Mouse (Mus musculus) left cerebral cortex, adult 18-20 months (tissue): ENCODE results near the gene Zfp827. TPM values are rescaled to one million over a fixed set of nuclear protein-coding genes. Genes with fewer than 3 reads are reported as not detected.

Experiments used
- DNase-seq, 2 experiments: peaks; one replicate each; pipeline ENCODE4 v3.0.0; 2021 to 2022; ENCODE audit warnings: low spot score in 2 of 2, mixed read lengths in 1 of 2
- total RNA-seq, 2 experiments: library from RNA; stranded (reverse); gene quantifications; 2 replicates each; pipeline ENCODE4 v1.2.3; 2021

Gene Zfp827
- total RNA-seq, 2 experiments from 2014 or later, result 37.9 to 44.0 TPM

DNA sequence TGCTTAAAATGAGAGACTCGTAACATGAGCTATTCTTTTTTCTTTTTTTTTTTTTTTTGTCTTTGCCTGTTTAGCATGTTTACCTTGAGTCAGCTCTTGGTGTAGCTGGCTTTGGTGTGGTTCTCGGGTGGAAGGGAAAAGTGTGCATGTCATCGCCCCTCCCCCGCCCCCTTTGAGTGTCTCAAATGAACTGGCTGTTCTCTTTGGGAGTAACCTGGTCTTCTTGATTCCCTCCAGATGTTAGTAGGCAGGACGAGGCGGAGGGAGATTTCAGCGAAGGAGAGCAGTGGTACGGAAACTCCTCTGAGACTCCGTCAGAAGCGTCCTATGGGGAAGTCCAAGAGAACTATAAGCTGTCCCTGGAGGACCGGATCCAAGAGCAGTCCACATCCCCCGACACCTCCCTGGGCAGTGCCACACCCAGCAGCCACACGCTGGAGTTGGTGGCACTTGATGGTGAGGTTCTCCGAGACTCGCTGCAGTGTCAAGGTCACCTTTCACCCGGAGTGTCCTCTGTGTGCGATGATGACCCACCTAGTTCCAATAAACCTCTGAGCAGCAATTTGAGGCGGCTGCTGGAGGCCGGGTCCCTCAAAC is 31.9 kb downstream of the Zfp827 start:
- no peak for DNase-seq

DNA sequence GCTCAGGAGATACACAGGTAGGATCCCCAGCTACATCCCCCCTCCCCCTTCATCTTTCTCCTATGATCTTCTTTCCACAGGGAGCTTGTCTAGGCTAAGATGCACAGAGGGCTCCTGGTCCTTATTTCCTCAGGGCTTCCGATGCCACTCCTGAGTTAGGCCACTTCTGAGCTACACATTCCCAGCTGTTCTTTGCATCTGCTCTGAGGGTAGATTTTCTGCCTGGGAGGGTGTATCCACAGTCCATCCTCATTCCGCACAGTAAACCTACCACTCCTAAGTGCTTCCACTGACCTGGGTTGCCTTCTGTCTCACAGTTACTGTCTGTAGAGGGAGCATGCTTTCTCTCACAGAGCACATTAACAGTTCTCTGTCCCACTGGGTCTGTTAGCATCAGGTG is 37.7 kb downstream of the Zfp827 start:
- DNase-seq, result no peak

DNA sequence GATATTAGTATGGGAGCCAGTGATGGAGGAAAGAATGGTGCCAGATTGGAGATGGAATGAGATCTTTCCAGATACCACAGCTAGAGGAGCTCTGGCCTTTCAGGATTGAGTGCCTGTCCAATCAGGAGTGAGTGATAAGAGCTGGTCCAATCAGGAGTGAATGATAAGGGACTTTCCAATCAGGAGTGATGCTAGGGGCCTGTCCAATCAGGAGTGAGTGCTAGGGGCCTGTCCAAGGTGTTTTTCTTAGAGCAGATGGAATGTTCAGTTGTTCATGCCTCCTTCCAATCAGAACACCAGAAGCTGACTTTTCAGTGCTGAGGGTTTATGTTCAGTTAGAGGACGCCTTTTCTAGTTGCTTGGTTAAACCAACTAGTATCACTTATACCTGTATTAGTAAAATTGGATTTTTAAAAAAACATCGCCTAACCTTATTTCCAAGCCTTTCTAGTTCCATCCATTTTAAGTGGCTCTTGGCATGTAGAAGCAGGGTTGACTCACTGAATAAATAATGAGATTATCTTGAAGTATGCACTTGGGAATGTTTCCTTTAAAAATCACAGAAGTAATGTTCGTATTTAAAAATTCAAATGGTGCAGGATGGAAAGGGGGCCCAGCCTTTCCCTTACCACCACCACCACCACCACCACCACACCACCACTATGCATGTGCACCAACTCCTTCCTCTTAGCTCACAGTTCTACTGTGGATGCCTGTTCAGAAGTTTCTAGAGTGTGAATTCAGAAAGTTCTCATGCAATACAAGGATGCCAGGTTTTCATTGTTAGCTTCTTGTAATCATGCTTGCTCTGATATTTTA is 39.8 kb downstream of the Zfp827 start:
- DNase-seq, result no peak

DNA sequence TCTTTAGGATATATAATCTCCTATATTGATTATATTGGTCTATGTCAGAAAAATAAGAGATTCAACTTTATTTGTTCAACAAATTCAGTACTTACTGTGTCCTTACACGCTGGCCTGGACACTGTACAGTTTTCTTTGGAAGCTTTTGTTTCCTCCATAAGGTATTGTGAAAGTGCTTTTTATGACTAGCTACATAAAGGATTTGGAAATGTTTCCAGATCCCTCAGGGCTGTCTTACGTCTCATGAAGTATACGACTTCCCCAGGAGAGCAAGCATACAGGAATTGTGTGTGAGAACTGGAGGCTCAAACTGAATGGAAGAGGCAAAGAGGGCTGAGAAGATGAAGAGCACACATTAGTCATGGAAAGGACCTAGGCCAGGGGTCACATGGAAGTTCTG is 45.1 kb downstream of the Zfp827 start:
- DNase-seq, result no peak

DNA sequence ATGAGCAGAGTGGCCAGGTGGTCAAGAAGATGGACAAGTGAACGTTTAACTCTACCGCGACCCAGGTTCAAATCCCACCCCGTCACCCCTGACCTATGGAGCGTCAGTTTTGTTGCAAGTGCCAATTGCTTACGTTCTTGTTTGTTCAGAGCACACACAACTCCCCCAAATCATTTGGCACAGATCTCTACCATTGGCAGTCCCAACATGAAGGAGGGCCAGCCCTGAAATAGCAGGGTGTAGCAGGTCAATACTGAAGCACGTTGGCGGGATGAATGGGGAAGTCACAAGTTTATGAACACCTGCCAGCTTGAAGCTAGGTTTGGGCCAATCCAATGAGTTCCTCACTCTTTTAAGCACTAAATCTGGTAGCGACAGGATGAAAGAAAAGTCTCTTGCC is 46.7 kb downstream of the Zfp827 start:
- no peak for DNase-seq

DNA sequence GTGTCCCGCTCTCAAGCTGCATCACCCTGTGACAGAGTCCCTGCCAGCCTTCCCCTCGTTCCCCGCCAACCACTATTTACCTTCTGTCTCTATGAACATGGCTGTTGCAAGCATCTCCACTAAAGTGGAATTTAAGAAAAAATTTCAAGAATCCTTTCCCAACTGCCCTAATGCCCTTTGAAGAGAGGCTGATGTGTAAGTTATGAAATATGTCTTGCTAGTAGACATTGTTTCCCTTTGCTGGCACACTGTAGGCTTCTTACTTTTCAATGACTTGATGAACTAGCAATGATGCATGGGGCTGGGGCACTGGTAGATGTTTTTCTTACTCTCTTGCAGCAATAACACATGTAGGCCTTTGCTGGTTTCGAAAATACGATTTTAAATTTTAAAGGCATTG is 49.0 kb downstream of the Zfp827 start:
- no peak for DNase-seq

DNA sequence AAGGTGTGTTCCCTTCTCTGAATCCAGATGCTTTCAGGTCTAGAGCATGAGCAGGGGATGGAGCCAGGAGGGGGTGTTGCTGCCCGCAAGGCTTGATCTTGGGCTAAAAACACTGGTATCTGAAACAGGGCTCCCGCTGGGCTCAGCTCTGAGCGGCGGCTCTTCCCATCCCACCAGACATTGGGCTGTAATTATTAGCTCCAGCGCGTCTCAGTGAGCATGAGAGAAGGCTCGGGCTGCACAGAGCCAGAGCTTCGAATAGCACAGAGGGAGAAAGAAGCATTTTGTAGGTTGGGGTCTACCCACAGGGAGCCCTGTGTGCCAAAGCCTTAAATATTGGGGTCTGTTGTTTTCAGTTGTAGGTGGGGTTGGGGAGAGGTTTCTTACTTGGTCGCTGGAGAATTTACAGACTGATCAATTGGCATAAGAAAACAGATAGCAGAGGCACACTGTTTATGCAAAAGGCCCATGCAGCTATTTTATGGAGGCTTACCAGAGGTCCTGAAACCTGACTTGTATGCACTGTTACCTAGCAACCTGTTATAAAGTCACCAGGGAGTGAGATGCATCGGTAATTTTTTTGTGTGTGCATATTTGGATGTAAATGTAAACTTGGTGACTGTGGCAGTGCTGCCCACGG is 50.4 kb downstream of the Zfp827 start:
- DNase-seq, result no peak

DNA sequence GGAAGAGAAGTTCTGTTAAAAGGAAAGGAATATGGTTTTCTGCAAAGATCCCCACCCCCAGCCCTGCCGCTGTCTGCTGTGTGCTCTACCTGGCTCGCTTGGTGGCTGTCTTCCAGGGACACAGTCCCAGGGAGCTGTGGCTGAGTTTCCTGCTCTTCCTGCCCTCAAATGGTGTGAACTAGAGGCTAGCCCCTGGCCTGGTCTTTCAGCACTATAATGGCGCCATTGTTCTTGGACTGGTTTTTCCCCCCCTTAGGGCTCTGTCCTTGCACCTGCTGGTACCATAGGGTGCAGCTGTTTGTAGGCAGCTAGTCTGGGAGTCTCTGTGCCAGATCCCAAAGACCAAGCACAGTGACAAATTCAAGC is 50.9 kb downstream of the Zfp827 start:
- DNase-seq, result peak in 1 of 2 experiments; percentile 12

DNA sequence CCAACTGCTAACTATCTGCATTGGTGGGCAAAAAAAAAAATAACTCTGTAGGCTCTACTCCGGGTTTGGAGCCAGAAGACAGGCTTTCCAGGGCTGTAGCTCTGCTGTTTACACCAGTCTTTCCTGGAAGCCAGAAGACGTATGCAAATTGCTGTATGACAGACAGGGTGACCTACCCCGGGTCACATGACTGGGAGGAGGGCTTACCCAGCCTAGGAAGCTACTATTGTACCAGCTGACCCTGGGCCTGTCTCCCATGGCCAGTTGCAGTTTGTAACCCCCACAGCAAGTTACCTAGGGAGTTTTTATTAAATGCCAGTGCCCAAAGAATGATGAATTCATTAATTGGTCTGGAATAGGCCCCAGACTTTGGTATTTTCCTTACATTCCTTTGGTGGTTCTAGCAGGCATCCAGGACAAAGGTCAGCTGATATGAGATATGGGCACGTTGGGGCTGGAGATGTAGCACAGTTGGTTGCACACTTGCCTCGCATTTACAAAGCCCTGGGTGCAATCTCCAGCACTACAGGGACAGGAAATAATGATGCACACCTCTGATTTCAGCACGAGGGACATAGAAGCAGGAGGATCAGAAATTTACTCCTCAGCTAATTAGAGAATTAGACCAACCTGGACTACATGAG is 52.0 kb downstream of the Zfp827 start:
- DNase-seq, result no peak

DNA sequence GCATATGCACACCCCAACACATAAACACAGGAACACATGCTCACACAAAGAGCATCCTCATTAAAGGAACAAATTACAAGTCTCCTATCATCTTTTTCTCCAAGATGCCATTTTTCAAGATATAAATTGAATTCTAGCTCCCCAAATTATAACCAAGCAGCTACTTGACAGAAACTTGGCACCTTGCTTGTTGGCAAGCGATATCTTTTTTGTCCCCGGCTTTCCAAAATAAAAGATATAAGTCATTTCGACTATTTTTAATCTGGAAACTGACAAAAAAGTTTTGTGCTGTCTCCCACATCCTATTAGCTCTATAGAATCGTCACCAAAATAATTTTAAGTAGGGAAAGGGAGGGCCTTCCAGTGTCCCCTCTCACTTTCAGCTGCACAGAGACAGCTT is 53.1 kb downstream of the Zfp827 start:
- DNase-seq, result no peak

DNA sequence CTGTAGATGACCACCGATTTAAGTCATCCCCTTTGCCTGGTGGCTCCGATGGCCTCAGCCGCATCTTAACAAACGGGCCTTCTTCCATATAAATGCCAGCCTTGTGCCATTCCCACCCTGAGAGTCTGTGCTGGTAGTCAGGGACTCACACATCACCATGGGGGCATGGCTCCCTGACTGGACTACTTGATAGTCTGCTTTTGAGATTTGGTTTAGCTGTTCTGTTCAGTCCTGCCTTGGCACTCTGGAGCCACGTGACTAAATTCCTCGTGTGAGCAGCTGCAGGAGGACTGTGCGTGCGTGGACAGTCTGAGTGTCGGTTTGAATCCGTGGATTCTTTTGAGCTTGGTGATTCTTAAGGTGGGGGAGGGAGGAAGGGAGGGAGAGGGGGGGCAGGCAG is 53.7 kb downstream of the Zfp827 start:
- DNase-seq, result no peak

DNA sequence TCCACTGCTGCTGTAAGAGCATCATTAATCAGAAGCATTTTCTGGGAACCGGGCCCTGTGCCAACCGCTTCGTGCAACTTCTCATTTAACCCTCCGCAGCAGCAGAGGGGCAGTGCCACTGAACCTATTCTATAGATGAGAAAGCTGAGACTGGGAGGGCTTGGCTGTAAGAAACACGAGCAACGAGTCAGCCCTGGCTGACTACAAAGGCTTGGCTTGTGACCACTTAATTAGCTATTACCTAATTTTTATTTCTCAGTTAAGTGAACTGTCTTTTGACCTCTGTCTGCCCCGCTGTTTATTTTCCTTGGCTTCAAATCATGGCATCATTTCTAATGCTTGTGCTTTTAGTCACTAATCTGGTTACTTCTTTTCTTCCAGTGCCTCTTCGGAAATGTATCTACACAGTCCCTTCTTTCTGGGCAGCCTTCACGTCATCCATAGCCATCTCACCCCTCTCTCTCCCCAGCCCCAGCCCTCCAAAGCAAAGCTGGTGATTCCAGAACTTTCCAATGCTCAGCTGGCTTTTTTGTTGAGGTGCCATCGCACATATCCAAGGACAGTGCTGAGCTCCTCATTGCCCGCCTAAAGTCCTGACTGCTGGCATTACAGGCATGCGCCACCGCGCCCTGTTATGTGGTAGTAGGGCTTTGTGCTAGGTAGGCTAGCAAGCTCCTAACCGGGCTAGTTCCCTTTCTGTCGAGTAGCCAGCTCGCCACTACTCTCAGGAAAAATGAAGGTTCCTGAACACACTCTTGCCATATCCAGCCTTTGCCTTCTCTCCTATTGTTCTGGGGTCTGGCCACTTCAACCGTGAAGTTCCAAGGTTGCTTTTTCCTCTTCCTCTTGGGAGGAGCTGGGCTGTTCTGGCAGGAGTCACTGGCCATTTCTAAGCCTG is 55.5 kb downstream of the Zfp827 start:
- DNase-seq, result no peak

DNA sequence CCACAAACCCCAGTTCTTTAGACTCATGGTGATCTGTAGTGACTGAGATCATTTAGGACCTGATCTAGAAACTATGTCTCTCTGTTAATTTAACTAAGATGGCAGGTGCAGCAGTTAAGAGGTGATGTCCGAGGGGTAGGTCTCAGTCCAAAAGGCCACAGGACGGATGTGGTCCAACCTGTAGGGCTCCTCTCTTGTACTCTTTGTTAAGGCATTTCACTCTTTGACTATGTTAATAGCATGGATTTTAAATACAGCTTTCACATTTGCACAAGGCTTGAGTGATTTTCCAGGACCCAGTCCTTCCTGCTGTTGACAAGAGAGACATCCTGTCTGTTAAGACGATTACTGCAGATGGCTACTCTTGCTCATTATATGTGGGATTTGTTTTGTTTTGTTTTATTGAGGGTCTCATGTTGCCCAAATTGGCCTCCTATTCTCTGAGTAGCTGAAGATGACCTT is 56.2 kb downstream of the Zfp827 start:
- DNase-seq, result no peak

DNA sequence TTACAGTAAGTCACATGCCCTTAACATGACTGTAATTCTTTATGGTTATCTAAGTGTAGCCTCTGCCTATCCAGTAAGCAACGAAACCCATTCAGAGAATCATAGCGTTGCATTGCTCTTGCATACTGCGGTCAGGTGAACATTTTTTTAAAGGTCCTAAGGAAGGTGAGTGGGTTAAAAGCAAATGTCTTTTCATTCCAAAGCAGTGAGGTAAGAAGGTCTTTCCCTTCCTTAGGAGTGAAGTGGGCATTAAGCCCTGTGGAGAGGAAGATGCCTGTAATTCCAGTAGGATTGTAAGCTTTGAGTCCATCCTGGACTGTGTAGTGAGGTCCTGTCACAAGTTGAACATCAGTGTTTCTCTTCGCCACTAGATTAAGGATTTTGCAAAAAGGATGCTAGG is 66.2 kb downstream of the Zfp827 start:
- DNase-seq, result no peak

DNA sequence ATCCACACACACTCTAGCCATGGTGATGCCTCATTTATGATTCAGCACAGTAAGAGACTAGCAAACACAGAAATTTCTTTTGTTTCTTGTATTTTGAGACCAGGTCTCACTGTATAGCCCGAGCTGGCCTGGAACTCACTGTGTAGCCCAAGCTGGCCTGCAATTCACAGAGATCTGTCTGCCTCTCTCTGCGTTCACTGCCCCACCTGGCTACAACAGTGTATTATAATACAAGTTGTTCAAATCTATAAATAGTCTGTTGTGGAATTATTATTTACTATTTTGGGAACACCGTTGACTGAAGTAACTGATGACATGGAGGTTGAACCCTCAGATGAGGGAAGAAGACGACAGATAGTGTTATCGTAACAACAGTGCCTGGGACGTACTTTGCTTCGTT is 66.9 kb downstream of the Zfp827 start:
- DNase-seq, result no peak

DNA sequence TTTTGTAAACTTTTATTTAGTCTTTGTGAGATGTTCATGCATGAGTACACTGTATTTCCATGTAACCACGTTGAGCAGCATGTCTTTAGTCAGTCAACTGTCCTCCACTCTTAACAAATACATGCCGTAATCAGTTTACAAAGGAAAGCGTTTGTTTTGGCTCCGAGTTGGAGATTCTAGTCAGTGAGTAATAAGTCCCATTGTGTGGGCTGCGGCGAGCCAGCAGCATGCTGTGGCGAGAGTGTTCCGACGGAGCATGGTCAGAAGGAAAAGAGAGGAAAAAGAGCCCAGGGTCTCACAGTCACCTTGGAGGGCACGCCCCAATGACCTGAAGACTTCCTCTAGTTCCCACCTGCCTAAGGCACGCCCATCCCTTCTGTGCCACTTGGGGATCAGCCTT is 68.7 kb downstream of the Zfp827 start:
- no peak for DNase-seq

DNA sequence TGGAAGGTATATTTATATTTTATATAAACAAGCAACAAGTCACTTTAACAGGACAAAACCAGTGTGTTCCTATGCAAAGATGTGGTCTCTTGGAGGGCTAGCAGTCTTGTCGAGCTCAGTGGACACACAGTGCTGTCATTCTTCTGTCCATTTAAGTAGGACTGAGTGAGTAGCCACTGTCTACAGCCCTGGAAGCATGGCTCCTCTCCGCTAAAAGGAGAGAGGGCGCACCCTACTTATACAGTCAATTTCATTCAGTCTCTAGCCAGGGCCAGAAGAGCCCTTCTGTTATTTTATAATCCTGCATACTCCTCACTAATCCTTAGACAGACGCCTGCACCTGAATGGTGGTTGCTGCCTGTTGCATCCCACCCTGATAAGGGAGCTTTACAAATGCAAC is 74.5 kb downstream of the Zfp827 start:
- DNase-seq, result no peak

DNA sequence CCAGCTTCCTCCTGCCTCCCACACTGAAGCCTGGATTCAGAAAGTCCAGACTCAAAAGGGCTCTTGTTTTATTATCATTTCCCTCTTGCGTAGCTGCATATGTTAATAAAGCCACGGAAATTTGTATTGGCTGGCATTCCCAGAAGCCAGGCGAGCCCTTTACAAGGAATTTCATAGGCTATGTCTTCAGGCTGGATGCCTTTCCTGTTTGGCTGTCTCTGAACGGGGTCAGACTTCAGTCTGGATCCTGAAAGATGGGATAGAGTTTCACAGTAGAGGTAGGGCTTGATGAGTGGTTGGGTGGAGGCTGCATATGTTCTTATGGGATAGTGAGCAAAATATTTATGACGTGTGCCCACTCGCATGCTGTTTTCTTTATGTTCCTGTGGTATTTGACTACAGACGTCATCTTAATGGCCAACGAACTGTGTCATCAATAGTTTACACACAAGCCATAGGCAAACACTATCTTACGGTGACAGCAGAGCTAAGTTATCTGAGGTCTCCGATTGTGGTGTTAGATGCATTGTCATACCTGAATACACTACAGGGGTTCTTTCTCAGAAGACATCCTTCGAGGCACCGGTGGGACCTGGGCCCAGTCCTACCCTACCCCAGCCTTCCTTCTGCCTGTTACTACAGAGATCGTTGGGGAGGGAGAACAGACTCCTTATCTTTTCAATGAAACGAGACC is 75.1 kb downstream of the Zfp827 start:
- DNase-seq, result no peak

DNA sequence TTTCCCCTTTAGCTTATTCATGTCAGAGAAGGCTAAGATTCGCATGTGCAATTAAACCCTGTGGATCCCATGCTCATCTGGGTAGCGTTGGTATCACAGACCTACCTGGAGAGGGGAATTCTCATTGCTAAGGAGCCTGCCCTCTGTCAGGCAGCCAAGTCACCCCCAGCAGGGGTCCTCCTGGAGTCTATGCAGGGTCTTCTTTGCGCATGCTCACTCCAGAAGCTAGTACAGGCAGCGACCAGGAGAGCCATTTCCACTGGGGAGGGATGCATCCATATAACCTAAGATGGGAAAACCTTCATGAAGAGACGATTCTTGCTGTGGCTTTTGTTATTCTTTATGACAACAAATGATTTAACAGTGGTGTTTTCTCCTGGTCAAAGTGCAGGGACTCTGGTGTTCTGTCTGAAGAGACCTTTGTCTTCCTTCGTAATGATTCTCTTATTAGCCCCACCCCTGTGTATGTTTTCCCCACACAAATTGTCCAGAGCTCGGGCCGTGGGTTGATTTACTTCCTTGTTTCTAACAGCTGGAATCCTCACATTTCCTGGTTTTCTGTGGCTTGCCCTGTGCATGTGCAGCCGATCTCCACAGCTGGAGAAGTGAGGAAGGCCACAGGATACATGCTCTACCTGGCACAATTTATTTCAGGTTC is 75.8 kb downstream of the Zfp827 start:
- DNase-seq, result no peak

DNA sequence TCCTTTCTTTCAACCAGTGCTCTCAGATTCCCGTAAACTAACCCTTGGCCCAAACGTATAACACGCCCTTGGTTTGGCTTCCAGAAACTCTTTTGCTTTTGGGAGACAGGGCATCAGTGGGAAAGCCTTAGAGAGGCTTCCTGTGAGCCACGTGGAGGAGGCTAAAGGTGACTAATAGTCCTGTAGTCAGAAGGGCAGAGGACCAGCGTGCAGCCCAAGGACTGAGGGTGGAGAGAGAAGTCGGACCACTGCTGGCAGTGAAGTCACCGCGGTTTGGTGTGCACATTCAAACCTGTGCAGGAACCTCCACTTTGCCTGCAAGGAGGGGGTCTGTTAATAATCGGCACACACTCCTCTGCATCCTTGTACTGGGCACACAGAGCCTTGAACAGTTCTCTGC is 76.4 kb downstream of the Zfp827 start:
- DNase-seq, result no peak
